Mouse (Mus musculus): ENCODE data around the gene Ptges2.

GRCm38 (mm10) chr2:32387706-32388490, 7.8 kb upstream of the Ptges2 start, which contains the start of gene Lcn2:
- TF ChIP-seq ZNF384 (IDR thresholded peaks at IDR 0.05; ENCODE audit: low read depth, low read length) (no peak), HCFC1 (IDR thresholded peaks at IDR 0.05; ENCODE audit: low read depth, low read length) (no peak), USF1 (IDR thresholded peaks at IDR 0.05; ENCODE audit: low read depth, low read length) (no peak), KAT2A (conservative IDR thresholded peaks at IDR 0.05; ENCODE audit: low read depth, low read length) (no peak), CTCF (IDR thresholded peaks at IDR 0.05 in 2 of 3, conservative IDR thresholded peaks at IDR 0.05 in 1 of 3; ENCODE audit: control insufficient read depth in 1 of 3, insufficient read depth in 1 of 3, low read depth in 2 of 3, low read length in 3 of 3, poor library complexity in 1 of 3, severe bottlenecking in 1 of 3) (no peak), MAZ (IDR thresholded peaks at IDR 0.05; ENCODE audit: low read depth, low read length) (no peak), JUND (IDR thresholded peaks at IDR 0.05; ENCODE audit: low read depth, low read length) (no peak), NELFE (IDR thresholded peaks at IDR 0.05; ENCODE audit: low read depth, low read length) (no peak), MAX (IDR thresholded peaks at IDR 0.05; ENCODE audit: low read length) (no peak), POLR2A (IDR thresholded peaks at IDR 0.05; ENCODE audit: control insufficient read depth in 1 of 2, insufficient read depth in 1 of 2, low read depth in 1 of 2, low read length in 2 of 2, poor library complexity in 1 of 2) (no peak), POLR2AphosphoS5 (IDR thresholded peaks at IDR 0.05; ENCODE audit: borderline replicate concordance, low read depth, low read length) (no peak)

Data from MEL (cell line).